ENCODE assay signal across 17 mouse cellular contexts in genomic region chr1:101805830-101806229, GRCm38 (mm10).
A peak's percentile ranks its signal among the peaks of the same experiment; 100 is the strongest.
DNase-seq lines count a peak whose midpoint lies in the region; TF ChIP-seq lines count a peak whose summit lies in the region.
"Had no signal": no experiment of that assay in that cellular context is flagged by ENCODE, and none has a peak within 500 bp of the region (broad histone marks: within the 10 kb centered on the region; RNA-seq: fewer than 3 reads in every experiment).

No protein-coding gene starts in this region.

- peak; percentile 40 to 55; a peak in 2 of 4 replicates for TF ChIP-seq EP300 in MEL (IDR thresholded peaks at IDR 0.05; ENCODE audit: low read depth in 1 of 2, low read length in 2 of 2)

- H3K9ac ChIP-seq in MEL (ENCODE audit: control insufficient read depth, low read depth, low read length, poor library complexity, severe bottlenecking), result no peak overlapping the region

- no peaks in the 10 kb centered on the region for H3K79me2 ChIP-seq in MEL (ENCODE audit: control insufficient read depth, insufficient read depth, low read length, poor library complexity)

- no peak for TF ChIP-seq RAD21 in MEL (IDR thresholded peaks at IDR 0.05; ENCODE audit: low read depth, low read length)

- no peaks in the 10 kb centered on the region for H3K9me3 ChIP-seq in MEL (replicated peaks; ENCODE audit: insufficient read depth, low read length)

- H3K36me3 ChIP-seq in MEL (ENCODE audit: control insufficient read depth in 1 of 2, insufficient read depth in 2 of 2, low read length in 2 of 2), result no peaks in the 10 kb centered on the region
- H3K36me3 ChIP-seq: G1E had no signal

- H3K27ac ChIP-seq in MEL (ENCODE audit: control insufficient read depth, low read depth, low read length), result peak overlapping the region; percentile 60

- peaks cover 2 to 3% of the 10 kb centered on the region in 2 experiments; a peak in 1 of 4 replicates for H3K4me1 ChIP-seq in MEL (ENCODE audit: control insufficient read depth in 1 of 2, insufficient read depth in 2 of 2, low read length in 2 of 2)

- no peaks in the 10 kb centered on the region for H3K27me3 ChIP-seq in MEL (ENCODE audit: control insufficient read depth in 1 of 2, insufficient read depth in 2 of 2, low read length in 2 of 2)
- H3K27me3 ChIP-seq: CH12.LX, Patski had no signal

- TF ChIP-seq POLR2A in MEL (IDR thresholded peaks at IDR 0.05; ENCODE audit: control insufficient read depth in 1 of 2, insufficient read depth in 1 of 2, low read depth in 1 of 2, low read length in 2 of 2, poor library complexity in 1 of 2), result no peak

- TF ChIP-seq CTCF in MEL (IDR thresholded peaks at IDR 0.05 in 2 of 3, conservative IDR thresholded peaks at IDR 0.05 in 1 of 3; ENCODE audit: control insufficient read depth in 1 of 3, insufficient read depth in 1 of 3, low read depth in 2 of 3, low read length in 3 of 3, poor library complexity in 1 of 3, severe bottlenecking in 1 of 3), result no peak

- H3K4me3 ChIP-seq in MEL (ENCODE audit: control insufficient read depth in 1 of 2, insufficient read depth in 1 of 2, low read depth in 2 of 2, low read length in 2 of 2), result no peak overlapping the region

- no peak for DNase-seq in MEL (ENCODE audit: low read depth, low spot score)
- no peak for DNase-seq in right cerebral cortex, postnatal 4 days
- DNase-seq: adrenal gland, adult 2 months; adrenal gland, adult 8-10 months; adrenal gland, postnatal 10 days; adrenal gland, postnatal 14 days; adrenal gland, postnatal 25 days; adrenal gland, postnatal 36 days; B cell, adult 2 months; cerebellum, adult 11 months; cerebellum, adult 11-12 months; cerebellum, adult 18-20 months; cerebellum, adult 2 months; cerebellum, adult 8-10 months had no signal

TF ChIP-seq in MEL, 35 proteins besides CTCF, POLR2A, EP300 and RAD21:
- TF ChIP-seq MAZ (IDR thresholded peaks at IDR 0.05; ENCODE audit: low read depth, low read length) (no peak), ELF1 (IDR thresholded peaks at IDR 0.05; ENCODE audit: low read depth, low read length) (no peak), TCF12 (IDR thresholded peaks at IDR 0.05; ENCODE audit: low read depth, low read length) (peak; percentile 51; the same call in 1 of the 2 replicates), RCOR1 (IDR thresholded peaks at IDR 0.05; ENCODE audit: low read depth, low read length) (0 out of 2 replicates have a peak, but pooled peaks have one; percentile 39), GATA1 (IDR thresholded peaks at IDR 0.05; ENCODE audit: low read depth, low read length) (0 out of 2 replicates have a peak, but pooled peaks have one; percentile 15), NRF1 (IDR thresholded peaks at IDR 0.05; ENCODE audit: insufficient read depth, low read depth, low read length, poor library complexity, severe bottlenecking) (no peak), ZNF384 (IDR thresholded peaks at IDR 0.05; ENCODE audit: low read depth, low read length) (no peak)
